ENCODE assay signal across 11 mouse cellular contexts in genomic region chr13:40859225-40859624, GRCm38 (mm10). TPM values are rescaled to one million over a fixed set of nuclear protein-coding genes. Genes with fewer than 3 reads are reported as not detected.
DNase-seq lines count a peak whose midpoint lies in the region; ATAC-seq and TF ChIP-seq lines count a peak whose summit lies in the region.
"Had no signal": no experiment of that assay in that cellular context is flagged by ENCODE, and none has a peak within 500 bp of the region (broad histone marks: within the 10 kb centered on the region; RNA-seq: fewer than 3 reads in every experiment).

No protein-coding gene starts in this region.

- H3K4me3 ChIP-seq in heart, postnatal 0 days (ENCODE audit: low read depth, low read length) = no peak overlapping the region
- H3K4me3 ChIP-seq in lung, postnatal 0 days (ENCODE audit: low read depth, low read length) = peak overlapping the region; percentile 46; the same call in 1 of the 2 replicates
- no peak overlapping the region for H3K4me3 ChIP-seq in liver, embryonic 11.5 days (ENCODE audit: low read depth, low read length)
- H3K4me3 ChIP-seq: midbrain, embryonic 13.5 days had no signal

- H3K9me3 ChIP-seq in heart, postnatal 0 days (replicated peaks; ENCODE audit: control insufficient read depth, low read length) = no peaks in the 10 kb centered on the region
- H3K9me3 ChIP-seq in lung, postnatal 0 days (ENCODE audit: low read length) = no peaks in the 10 kb centered on the region
- H3K9me3 ChIP-seq in liver, embryonic 11.5 days (ENCODE audit: control insufficient read depth, low read length) = no peaks in the 10 kb centered on the region
- H3K9me3 ChIP-seq: midbrain, embryonic 13.5 days had no signal

- H3K4me2 ChIP-seq in heart, postnatal 0 days (ENCODE audit: low read depth, low read length) = peak overlapping the region; percentile 57
- peak overlapping the region; percentile 55 for H3K4me2 ChIP-seq in lung, postnatal 0 days (replicated peaks; ENCODE audit: low read depth, low read length)
- H3K4me2 ChIP-seq in liver, embryonic 11.5 days = peak overlapping the region; percentile 56

- peak overlapping the region; percentile 46 for H3K27ac ChIP-seq in heart, postnatal 0 days (ENCODE audit: low read depth)
- peak overlapping the region; percentile 87 for H3K27ac ChIP-seq in lung, postnatal 0 days (ENCODE audit: low read length)
- no peak overlapping the region for H3K27ac ChIP-seq in liver, embryonic 11.5 days (ENCODE audit: low read depth, low read length)
- H3K27ac ChIP-seq: midbrain, embryonic 13.5 days had no signal

- ATAC-seq in heart, postnatal 0 days (ENCODE audit: insufficient read depth, low read depth) = no peak
- no peak for ATAC-seq in lung, postnatal 0 days
- no peak for ATAC-seq in liver, embryonic 11.5 days (replicated peaks; ENCODE audit: low FRiP score)
- ATAC-seq: activated CD4-positive, CD25-positive, alpha-beta regulatory T cell, adult 4 months; midbrain, embryonic 13.5 days had no signal

- H3K4me1 ChIP-seq in heart, postnatal 0 days (ENCODE audit: control insufficient read depth, insufficient read depth) = peaks cover 9% of the 10 kb centered on the region
- H3K4me1 ChIP-seq in lung, postnatal 0 days (ENCODE audit: insufficient read depth, low read depth, low read length) = peaks cover 2% of the 10 kb centered on the region; the same call in 1 of the 2 replicates
- peaks cover 6% of the 10 kb centered on the region; the same call in 1 of the 2 replicates for H3K4me1 ChIP-seq in liver, embryonic 11.5 days (replicated peaks; ENCODE audit: control insufficient read depth, insufficient read depth, low read length)

- TF ChIP-seq EP300 in heart, postnatal 0 days (IDR thresholded peaks at IDR 0.05; ENCODE audit: low read depth) = no peak
- TF ChIP-seq EP300 in lung, postnatal 0 days (IDR thresholded peaks at IDR 0.05) = no peak

- H3K36me3 ChIP-seq in heart, postnatal 0 days (replicated peaks; ENCODE audit: control insufficient read depth, insufficient read depth, low read length) = no peaks in the 10 kb centered on the region
- no peaks in the 10 kb centered on the region for H3K36me3 ChIP-seq in lung, postnatal 0 days (ENCODE audit: insufficient read depth, low read length)
- no peaks in the 10 kb centered on the region for H3K36me3 ChIP-seq in liver, embryonic 11.5 days (ENCODE audit: control insufficient read depth, insufficient read depth, low read length)
- H3K36me3 ChIP-seq: midbrain, embryonic 13.5 days had no signal

- no peak for TF ChIP-seq CTCF in heart, postnatal 0 days (IDR thresholded peaks at IDR 0.05; ENCODE audit: low read depth)
- TF ChIP-seq CTCF in lung, postnatal 0 days (IDR thresholded peaks at IDR 0.05) = no peak

- 0 out of 2 replicates have a peak overlapping the region, but pooled peaks have one; percentile 29 for H3K9ac ChIP-seq in heart, postnatal 0 days (replicated peaks; ENCODE audit: low read depth, low read length)
- H3K9ac ChIP-seq in lung, postnatal 0 days (replicated peaks; ENCODE audit: low read depth) = no peak overlapping the region
- no peak overlapping the region for H3K9ac ChIP-seq in liver, embryonic 11.5 days (ENCODE audit: low read depth, low read length)
- H3K9ac ChIP-seq: midbrain, embryonic 13.5 days had no signal

- 70% methylated on average over 8 of the region's 8 CpGs for WGBS in heart, postnatal 0 days
- WGBS in lung, postnatal 0 days = 54% methylated on average over 8 of the region's 8 CpGs
- 80% methylated on average over 8 of the region's 8 CpGs for WGBS in liver, embryonic 11.5 days

- DNase-seq in heart, postnatal 0 days (ENCODE audit: low spot score) = no peak
- DNase-seq in heart, adult 18-20 months = no peak
- DNase-seq in lung, postnatal 0 days (ENCODE audit: low spot score) = no peak
- DNase-seq in lung, postnatal 4 days = no peak
- DNase-seq in liver, embryonic 11.5 days (ENCODE audit: low spot score) = no peak
- DNase-seq in thymus, postnatal 10 days (ENCODE audit: low spot score in 2 of 2) = no peak
- no peak for DNase-seq in adrenal gland, postnatal 4 days (ENCODE audit: low spot score in 2 of 2)
- DNase-seq in frontal cortex, postnatal 10 days (ENCODE audit: low spot score in 2 of 2) = no peak
- DNase-seq: thymus, adult 2 months had no signal

- no peaks in the 10 kb centered on the region for H3K27me3 ChIP-seq in heart, postnatal 0 days (ENCODE audit: control insufficient read depth, insufficient read depth, low read length)
- no peaks in the 10 kb centered on the region for H3K27me3 ChIP-seq in lung, postnatal 0 days (replicated peaks; ENCODE audit: insufficient read depth, low read length)
- no peaks in the 10 kb centered on the region for H3K27me3 ChIP-seq in liver, embryonic 11.5 days (replicated peaks; ENCODE audit: control insufficient read depth, insufficient read depth, low read length)
- H3K27me3 ChIP-seq: midbrain, embryonic 13.5 days had no signal

RNA-seq across cellular contexts. Expression of gene Gcnt2, which starts 0.3 kb away (rescaled TPM):
- total RNA-seq in heart, postnatal 0 days (2014; rRNA removed; ENCODE audit: low replicate concordance) = 12.9 and 15.5 TPM in 2 replicates
- 2.8 and 3.1 TPM in 2 replicates for polyA plus RNA-seq in heart, postnatal 0 days (2015; fragmentation: Nextera tagmentation; extraction: Ambion mirVana)
- 1 to 10 TPM; 6.7 to 9.1 TPM for total RNA-seq in heart, adult 18-20 months (2021)
- polyA plus RNA-seq in lung, postnatal 0 days (2015; fragmentation: Nextera tagmentation; extraction: Ambion mirVana) = 10.8 and 10.9 TPM in 2 replicates
- polyA plus RNA-seq in liver, embryonic 11.5 days (2014; fragmentation: Nextera tagmentation; extraction: Ambion mirVana) = 2.1 and 2.2 TPM in 2 replicates
- total RNA-seq in adrenal gland, postnatal 4 days (2021) = 10 to 100 TPM; 10.3 to 11.0 TPM
